Mouse (Mus musculus): ENCODE results near the gene Kcna3. TPM values are rescaled to one million over a fixed set of nuclear protein-coding genes. Genes with fewer than 3 reads are reported as not detected.

Kcna3 gene
- 0.13 and 0.29 TPM in 2 replicates for polyA plus RNA-seq (2015; fragmentation: Nextera tagmentation; extraction: Ambion mirVana)

DNA sequence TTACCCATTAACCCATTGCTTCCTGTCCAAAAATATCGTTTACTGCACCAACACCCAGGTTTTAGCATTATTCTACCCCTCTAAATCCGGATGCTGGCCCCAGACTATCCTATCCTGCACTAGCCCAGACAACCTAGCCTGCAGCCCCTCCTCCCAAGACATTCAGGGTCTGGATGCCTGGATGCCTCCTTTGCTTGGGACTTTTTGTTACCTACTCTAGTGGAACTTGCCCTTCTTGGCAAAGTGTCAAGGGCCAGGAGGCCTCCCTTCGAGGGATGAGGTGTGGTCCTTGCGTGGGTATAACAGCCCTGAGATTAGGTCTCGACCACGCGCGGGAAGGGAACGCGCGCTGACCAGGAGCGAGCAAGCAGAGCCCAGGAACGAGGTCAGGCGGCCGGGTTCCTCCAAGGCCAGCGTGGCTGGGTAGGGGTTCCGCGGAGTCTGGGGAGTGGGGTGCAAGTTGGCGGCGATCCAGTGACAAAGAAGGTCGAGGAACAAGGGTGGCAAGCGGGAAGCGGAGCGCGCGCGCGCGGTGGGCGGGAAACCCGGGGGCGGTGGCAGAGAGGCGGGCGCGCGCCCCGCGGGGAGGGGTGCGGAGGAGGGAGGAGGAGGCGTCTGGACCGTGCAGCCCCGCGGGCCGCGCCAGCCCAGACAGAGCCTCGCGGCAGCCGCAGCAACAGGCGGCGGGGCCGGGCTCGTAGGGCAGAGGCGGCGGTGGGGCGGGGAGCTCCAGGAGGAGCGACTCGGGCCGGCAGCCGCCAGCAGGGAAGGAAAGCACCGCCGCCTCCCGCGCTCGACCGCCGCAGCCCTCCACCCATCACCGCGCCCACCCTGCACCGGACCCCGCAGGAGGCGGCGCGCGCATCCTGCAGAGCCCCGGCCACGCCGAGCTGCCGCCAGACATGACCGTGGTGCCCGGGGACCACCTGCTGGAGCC, at the start of gene Kcna3:
Gene Kcna3, plus strand, starts transcription at position 649 of the 937 bp plus-strand sequence.
- peak within 1 kb of the TSS; percentile 42 for H3K9ac ChIP-seq (ENCODE audit: low read depth, low read length)
- TF ChIP-seq CTCF (IDR thresholded peaks at IDR 0.05; ENCODE audit: low read depth): no peak
- peak within 1 kb of the TSS; percentile 67 for H3K4me3 ChIP-seq (ENCODE audit: low read depth, low read length)
- H3K9me3 ChIP-seq (ENCODE audit: control insufficient read depth): no peaks in the 10 kb centered on the region
- H3K27ac ChIP-seq (ENCODE audit: low read depth, low read length): no peak within 1 kb of the TSS
- no peaks in the 10 kb centered on the region for H3K4me1 ChIP-seq (replicated peaks; ENCODE audit: control insufficient read depth, insufficient read depth, low read length)
- peaks cover 27% of the 10 kb centered on the region for H3K27me3 ChIP-seq (replicated peaks; ENCODE audit: control insufficient read depth, insufficient read depth, low read length)
- WGBS: 2% methylated on average over 51 of the region's 80 CpGs
- peak within 1 kb of the TSS; percentile 94 for H3K4me2 ChIP-seq (replicated peaks; ENCODE audit: low read depth)
- H3K36me3 ChIP-seq (ENCODE audit: control insufficient read depth, insufficient read depth): no peaks in the 10 kb centered on the region
- ATAC-seq: peak; percentile 76

- 87% methylated on average over 1 of the region's 1 CpGs for WGBS
- no peak overlapping the region for H3K4me2 ChIP-seq (replicated peaks; ENCODE audit: low read depth)
- no peaks in the 10 kb centered on the region for H3K27me3 ChIP-seq (replicated peaks; ENCODE audit: control insufficient read depth, insufficient read depth, low read length)
- no peaks in the 10 kb centered on the region for H3K4me1 ChIP-seq (replicated peaks; ENCODE audit: control insufficient read depth, insufficient read depth, low read length)
- H3K36me3 ChIP-seq (ENCODE audit: control insufficient read depth, insufficient read depth): no peaks in the 10 kb centered on the region
- TF ChIP-seq CTCF (IDR thresholded peaks at IDR 0.05; ENCODE audit: low read depth): no peak
- H3K9ac ChIP-seq (ENCODE audit: low read depth, low read length): no peak overlapping the region
- no peak overlapping the region for H3K4me3 ChIP-seq (ENCODE audit: low read depth, low read length)
- H3K9me3 ChIP-seq (ENCODE audit: control insufficient read depth): no peaks in the 10 kb centered on the region
- no peak for ATAC-seq
- H3K27ac ChIP-seq (ENCODE audit: low read depth, low read length): no peak overlapping the region
Observed at GRCm38 (mm10) chr3:106991334-106991733, 44.6 kb upstream of the Kcna3 start.

DNA sequence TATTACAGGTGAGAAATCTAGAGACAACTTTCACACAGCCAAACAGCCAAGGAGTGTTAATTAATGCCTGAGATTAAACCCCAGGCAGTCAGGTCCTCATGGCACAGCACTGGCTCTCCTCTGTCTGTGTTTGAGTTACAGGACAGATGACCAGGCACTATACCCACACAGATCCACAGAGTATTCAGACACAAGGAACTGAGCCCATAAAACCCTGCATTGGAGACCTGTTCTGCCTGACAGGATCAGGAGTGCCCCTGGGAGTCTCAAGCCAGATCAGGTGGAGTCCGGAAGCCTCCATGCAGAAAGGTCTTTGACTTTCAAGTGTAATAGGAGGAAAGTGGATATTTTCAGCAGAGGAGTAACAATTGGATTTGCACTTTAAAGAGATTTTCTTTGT, 40.6 kb upstream of the Kcna3 start:
- Histone ChIP-seq H3K9me3 (ENCODE audit: control insufficient read depth) (no peaks in the 10 kb centered on the region), H3K4me2 (replicated peaks; ENCODE audit: low read depth) (no peak overlapping the region), H3K27me3 (replicated peaks; ENCODE audit: control insufficient read depth, insufficient read depth, low read length) (no peaks in the 10 kb centered on the region), H3K4me3 (ENCODE audit: low read depth, low read length) (no peak overlapping the region), H3K4me1 (replicated peaks; ENCODE audit: control insufficient read depth, insufficient read depth, low read length) (no peaks in the 10 kb centered on the region), H3K9ac (ENCODE audit: low read depth, low read length) (no peak overlapping the region), H3K36me3 (ENCODE audit: control insufficient read depth, insufficient read depth) (no peaks in the 10 kb centered on the region), H3K27ac (ENCODE audit: low read depth, low read length) (no peak overlapping the region)
- no peak for ATAC-seq
- WGBS: 71% methylated on average over 1 of the region's 1 CpGs
- no peak for TF ChIP-seq CTCF (IDR thresholded peaks at IDR 0.05; ENCODE audit: low read depth)

- no peak overlapping the region for H3K4me3 ChIP-seq (ENCODE audit: low read depth, low read length)
- no peaks in the 10 kb centered on the region for H3K36me3 ChIP-seq (ENCODE audit: control insufficient read depth, insufficient read depth)
- H3K4me2 ChIP-seq (replicated peaks; ENCODE audit: low read depth): no peak overlapping the region
- no peak overlapping the region for H3K9ac ChIP-seq (ENCODE audit: low read depth, low read length)
- TF ChIP-seq CTCF (IDR thresholded peaks at IDR 0.05; ENCODE audit: low read depth): no peak
- no peak for ATAC-seq
- H3K9me3 ChIP-seq (ENCODE audit: control insufficient read depth): no peaks in the 10 kb centered on the region
- no peaks in the 10 kb centered on the region for H3K27me3 ChIP-seq (replicated peaks; ENCODE audit: control insufficient read depth, insufficient read depth, low read length)
- H3K4me1 ChIP-seq (replicated peaks; ENCODE audit: control insufficient read depth, insufficient read depth, low read length): no peaks in the 10 kb centered on the region
- WGBS: 63% methylated on average over 2 of the region's 2 CpGs
- no peak overlapping the region for H3K27ac ChIP-seq (ENCODE audit: low read depth, low read length)
Observed at GRCm38 (mm10) chr3:106996186-106996585, 39.8 kb upstream of the Kcna3 start.

DNA sequence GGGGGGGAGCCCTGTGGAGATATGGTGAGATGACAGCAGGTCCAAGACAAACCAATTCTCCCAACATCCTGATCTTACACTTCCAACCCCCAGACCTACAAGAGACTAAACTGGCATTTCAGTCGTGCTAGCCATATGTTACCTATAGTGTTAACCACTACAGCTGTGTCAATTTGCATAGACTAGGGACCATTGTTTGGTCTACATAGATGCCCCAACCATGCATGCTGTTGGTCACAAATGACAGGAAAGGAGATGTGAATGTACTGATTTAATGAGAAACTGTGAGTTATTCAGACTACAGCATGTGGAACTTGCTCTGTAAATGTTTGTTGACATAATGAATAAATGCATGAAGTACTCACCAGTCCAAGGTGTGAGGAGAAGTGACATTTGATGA, 37.6 kb upstream of the Kcna3 start:
- Histone ChIP-seq H3K36me3 (ENCODE audit: control insufficient read depth, insufficient read depth) (no peaks in the 10 kb centered on the region), H3K27me3 (replicated peaks; ENCODE audit: control insufficient read depth, insufficient read depth, low read length) (no peaks in the 10 kb centered on the region), H3K4me3 (ENCODE audit: low read depth, low read length) (no peak overlapping the region), H3K9me3 (ENCODE audit: control insufficient read depth) (no peaks in the 10 kb centered on the region), H3K27ac (ENCODE audit: low read depth, low read length) (no peak overlapping the region), H3K4me2 (replicated peaks; ENCODE audit: low read depth) (no peak overlapping the region), H3K9ac (ENCODE audit: low read depth, low read length) (no peak overlapping the region), H3K4me1 (replicated peaks; ENCODE audit: control insufficient read depth, insufficient read depth, low read length) (no peaks in the 10 kb centered on the region)
- 68% methylated on average over 1 of the region's 1 CpGs for WGBS
- no peak for TF ChIP-seq CTCF (IDR thresholded peaks at IDR 0.05; ENCODE audit: low read depth)
- ATAC-seq: no peak

DNA sequence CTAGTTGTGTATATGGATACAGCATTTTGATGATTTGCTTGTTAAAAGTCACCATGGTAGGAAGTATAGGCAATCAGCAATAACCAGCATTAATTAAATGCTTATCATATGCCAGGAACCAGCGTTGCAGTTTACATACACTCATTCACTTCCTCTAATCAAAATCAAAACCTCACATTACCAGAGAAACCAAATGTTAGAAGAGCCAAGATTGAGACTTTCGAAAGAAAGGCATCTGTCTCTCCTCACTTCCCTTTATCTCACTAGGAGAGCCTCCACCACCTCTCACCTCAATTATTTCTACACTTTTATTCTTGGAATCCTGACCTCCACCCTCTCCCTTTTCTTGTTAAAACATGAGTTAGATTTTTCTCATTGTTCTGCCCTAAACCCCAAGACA, 35.8 kb upstream of the Kcna3 start:
- no peak overlapping the region for H3K9ac ChIP-seq (ENCODE audit: low read depth, low read length)
- no peak for ATAC-seq
- no peak overlapping the region for H3K4me3 ChIP-seq (ENCODE audit: low read depth, low read length)
- H3K36me3 ChIP-seq (ENCODE audit: control insufficient read depth, insufficient read depth): no peaks in the 10 kb centered on the region
- no peaks in the 10 kb centered on the region for H3K27me3 ChIP-seq (replicated peaks; ENCODE audit: control insufficient read depth, insufficient read depth, low read length)
- no peaks in the 10 kb centered on the region for H3K4me1 ChIP-seq (replicated peaks; ENCODE audit: control insufficient read depth, insufficient read depth, low read length)
- no peak for TF ChIP-seq CTCF (IDR thresholded peaks at IDR 0.05; ENCODE audit: low read depth)
- H3K27ac ChIP-seq (ENCODE audit: low read depth, low read length): no peak overlapping the region
- H3K4me2 ChIP-seq (replicated peaks; ENCODE audit: low read depth): no peak overlapping the region
- 72% methylated on average over 2 of the region's 2 CpGs for WGBS
- no peaks in the 10 kb centered on the region for H3K9me3 ChIP-seq (ENCODE audit: control insufficient read depth)

All from intestine, postnatal 0 days (tissue).